Mouse (Mus musculus) erythroblast, embryonic 14.5 days (primary cell): ENCODE measurements around the gene Etnppl. TPM values are rescaled to one million over a fixed set of nuclear protein-coding genes. Genes with fewer than 3 reads are reported as not detected.

Experiments used
- H3K27me3 ChIP-seq: 2 replicates; pipeline ENCODE4 v1.6.1; 2012; ENCODE audit warnings: inconsistent platforms; ENCODE audit not compliant: control insufficient read depth
- H3K36me3 ChIP-seq: 2 replicates; pipeline ENCODE4 v1.6.1; 2012; ENCODE audit warnings: mild to moderate bottlenecking, inconsistent platforms; ENCODE audit not compliant: control insufficient read depth
- H3K4me1 ChIP-seq: 2 replicates; pipeline ENCODE4 v1.6.1; 2012; ENCODE audit warnings: inconsistent platforms; ENCODE audit not compliant: control insufficient read depth
- H3K4me3 ChIP-seq: replicated peaks from 2 replicates; pipeline ENCODE3; 2012; ENCODE audit warnings: moderate library complexity, mild to moderate bottlenecking, inconsistent platforms
- H3K9me3 ChIP-seq: 2 replicates; pipeline ENCODE4 v1.6.1; 2012; ENCODE audit warnings: low read length, inconsistent platforms, mixed read lengths; ENCODE audit not compliant: control insufficient read depth
- GATA1 ChIP-seq: IDR thresholded peaks from 2 replicates; pipeline ENCODE4 v1.6.1; 2012; ENCODE audit warnings: low read length, inconsistent platforms, mixed read lengths
- TAL1 ChIP-seq: IDR thresholded peaks from 3 replicates; pipeline ENCODE4 v1.6.1; 2012; ENCODE audit warnings: low read length, inconsistent platforms, mixed read lengths
- polyA plus RNA-seq: library from polyadenylated mRNA; stranded (reverse); fragments of >175 nt; gene quantifications from 2 replicates; pipeline ENCODE4 v1.2.3, GENCODE M21; 2012

Gene Etnppl
- not detected in 2 replicates for polyA plus RNA-seq

GRCm38 (mm10) chr3:130617439-130617898 is at the start of gene Etnppl:
Gene Etnppl (plus strand): TSS chr3:130617448.
- no peak within 1 kb of the TSS for H3K4me3 ChIP-seq
- TF ChIP-seq GATA1 (no peak), TAL1 (no peak)
- H3K27me3 ChIP-seq = peaks cover 6% of the 10 kb centered on the region; the same call in 1 of the 2 replicates
- H3K4me1 ChIP-seq = no peaks in the 10 kb centered on the region
- H3K9me3 ChIP-seq = 0 out of 2 replicates have a peak, but pooled peaks cover 2% of the 10 kb centered on the region
- H3K36me3 ChIP-seq = no peaks in the 10 kb centered on the region

- Histone ChIP-seq H3K4me1 (no peaks in the 10 kb centered on the region), H3K4me3 (no peak overlapping the region), H3K27me3 (no peaks in the 10 kb centered on the region), H3K36me3 (no peaks in the 10 kb centered on the region), H3K9me3 (no peaks in the 10 kb centered on the region)
- TF ChIP-seq GATA1 (no peak), TAL1 (no peak)
Observed at GRCm38 (mm10) chr3:130568331-130569095, 48.7 kb upstream of the Etnppl start.

- Histone ChIP-seq H3K4me1 (no peaks in the 10 kb centered on the region), H3K9me3 (peaks cover 2% of the 10 kb centered on the region; the same call in 1 of the 2 replicates), H3K36me3 (no peaks in the 10 kb centered on the region), H3K4me3 (no peak overlapping the region), H3K27me3 (no peaks in the 10 kb centered on the region)
- TF ChIP-seq TAL1 (no peak), GATA1 (no peak)
Observed at GRCm38 (mm10) chr3:130573243-130573642, 44.0 kb upstream of the Etnppl start.

GRCm38 (mm10) chr3:130574652-130575051 is 42.6 kb upstream of the Etnppl start:
- no peaks in the 10 kb centered on the region for H3K4me1 ChIP-seq
- TF ChIP-seq GATA1 = no peak
- TF ChIP-seq TAL1 = no peak
- no peaks in the 10 kb centered on the region for H3K36me3 ChIP-seq
- H3K27me3 ChIP-seq = no peaks in the 10 kb centered on the region
- H3K9me3 ChIP-seq = peaks cover 2% of the 10 kb centered on the region; the same call in 1 of the 2 replicates
- no peak overlapping the region for H3K4me3 ChIP-seq

GRCm38 (mm10) chr3:130576683-130577082 is 40.6 kb upstream of the Etnppl start:
- TF ChIP-seq TAL1 (no peak), GATA1 (no peak)

GRCm38 (mm10) chr3:130579501-130579900 is 37.7 kb upstream of the Etnppl start:
- TF ChIP-seq TAL1 (no peak), GATA1 (no peak)
- H3K36me3 ChIP-seq = no peaks in the 10 kb centered on the region
- no peaks in the 10 kb centered on the region for H3K27me3 ChIP-seq
- H3K4me1 ChIP-seq = no peaks in the 10 kb centered on the region
- no peak overlapping the region for H3K4me3 ChIP-seq
- peaks cover 2% of the 10 kb centered on the region; the same call in 1 of the 2 replicates for H3K9me3 ChIP-seq

More at GRCm38 (mm10) chr3:130576683-130577082, 40.6 kb upstream of the Etnppl start:
- Histone ChIP-seq H3K4me3 (no peak overlapping the region), H3K4me1 (no peaks in the 10 kb centered on the region), H3K9me3 (peaks cover 2% of the 10 kb centered on the region; the same call in 1 of the 2 replicates), H3K27me3 (no peaks in the 10 kb centered on the region), H3K36me3 (no peaks in the 10 kb centered on the region)

GRCm38 (mm10) chr3:130581577-130581976 is 35.7 kb upstream of the Etnppl start:
- Histone ChIP-seq H3K4me1 (no peaks in the 10 kb centered on the region), H3K4me3 (no peak overlapping the region)
- TF ChIP-seq GATA1 = no peak
- no peak for TF ChIP-seq TAL1

GRCm38 (mm10) chr3:130582903-130583664 is 34.2 kb upstream of the Etnppl start:
- no peak for TF ChIP-seq TAL1
- no peak for TF ChIP-seq GATA1

More at GRCm38 (mm10) chr3:130581577-130581976, 35.7 kb upstream of the Etnppl start:
- Histone ChIP-seq H3K36me3 (no peaks in the 10 kb centered on the region), H3K27me3 (no peaks in the 10 kb centered on the region), H3K9me3 (peaks cover 2% of the 10 kb centered on the region; the same call in 1 of the 2 replicates)

GRCm38 (mm10) chr3:130584007-130584406 is 33.2 kb upstream of the Etnppl start:
- Histone ChIP-seq H3K36me3 (no peaks in the 10 kb centered on the region), H3K27me3 (no peaks in the 10 kb centered on the region), H3K9me3 (no peaks in the 10 kb centered on the region), H3K4me1 (no peaks in the 10 kb centered on the region), H3K4me3 (no peak overlapping the region)
- TF ChIP-seq GATA1 (no peak), TAL1 (no peak)

More at GRCm38 (mm10) chr3:130582903-130583664, 34.2 kb upstream of the Etnppl start:
- Histone ChIP-seq H3K4me1 (no peaks in the 10 kb centered on the region), H3K27me3 (no peaks in the 10 kb centered on the region), H3K9me3 (no peaks in the 10 kb centered on the region), H3K4me3 (no peak overlapping the region), H3K36me3 (no peaks in the 10 kb centered on the region)
